Mouse (Mus musculus) heart, embryonic 10.5 days (tissue): ENCODE data around the gene Pde4d. TPM values are rescaled to one million over a fixed set of nuclear protein-coding genes. Genes with fewer than 3 reads are reported as not detected.

Source experiments
- DNase-seq: peaks from one replicate; pipeline ENCODE4 v3.0.0-alpha.2; 2017; ENCODE audit warnings: low spot score
- H3K27ac ChIP-seq: fragments of 300-500 bp; sonication (generic); 2 replicates; pipeline ENCODE4 v1.5.1; 2016; ENCODE audit warnings: mild to moderate bottlenecking
- H3K27me3 ChIP-seq: fragments of 300-500 bp; sonication (generic); 2 replicates; pipeline ENCODE4 v1.6.1; 2016; ENCODE audit warnings: mild to moderate bottlenecking; ENCODE audit not compliant: poor library complexity, insufficient read depth, severe bottlenecking
- H3K36me3 ChIP-seq: fragments of 300-500 bp; sonication (generic); 2 replicates; pipeline ENCODE4 v1.6.1; 2016; ENCODE audit warnings: mild to moderate bottlenecking, moderate library complexity
- H3K4me1 ChIP-seq: fragments of 300-500 bp; sonication (generic); 2 replicates; pipeline ENCODE4 v1.6.1; 2016; ENCODE audit warnings: mild to moderate bottlenecking
- H3K4me3 ChIP-seq: fragments of 300-500 bp; sonication (generic); 2 replicates; pipeline ENCODE4 v1.5.1; 2016; ENCODE audit warnings: mild to moderate bottlenecking, moderate library complexity
- H3K9me3 ChIP-seq: fragments of 300-500 bp; sonication (generic); 2 replicates; pipeline ENCODE4 v1.6.1; 2016; ENCODE audit warnings: mild to moderate bottlenecking, moderate library complexity
- WGBS: fragments of 180-500 bp; shearing (Covaris S2); methylation state at CpG from one replicate; pipeline ENCODE4 v1.1.7; 2016; 5-methylcytosine and 5-hydroxymethylcytosine counted together
- polyA plus RNA-seq: library from polyadenylated mRNA; unstranded; fragments of >200 nt; fragmentation: Nextera tagmentation; extraction: Ambion mirVana; gene quantifications from 2 replicates; pipeline ENCODE4 v1.2.1, GENCODE M21; 2016

Gene Pde4d
- polyA plus RNA-seq, 1 experiment from 2014 or later = 24.9 TPM

DNA sequence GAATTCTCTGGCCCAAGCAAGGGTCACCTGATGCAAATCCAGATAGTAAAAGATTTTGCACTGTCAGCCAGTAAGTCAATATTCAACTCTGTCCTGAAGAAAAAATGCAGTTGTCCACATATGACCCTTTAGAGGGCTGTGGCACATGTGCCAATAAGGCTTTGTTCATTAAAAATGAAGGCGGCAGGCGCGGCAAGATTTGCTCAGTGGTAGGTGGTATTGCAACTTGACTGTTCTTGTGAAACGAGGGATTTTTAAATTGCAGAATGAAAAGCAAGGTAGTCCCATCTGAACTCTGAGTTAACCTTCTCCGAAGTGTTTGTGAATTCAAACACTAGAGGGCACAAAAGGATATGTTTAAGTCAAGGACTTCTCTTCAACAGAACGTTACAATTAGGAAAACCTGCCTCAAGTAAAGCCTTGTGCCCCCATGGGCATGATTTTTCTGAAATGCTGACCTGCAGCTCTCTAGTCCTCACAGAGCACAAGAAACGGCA is 1166.1 kb downstream of the Pde4d start:
- H3K27me3 ChIP-seq = no peaks in the 10 kb centered on the region
- no peaks in the 10 kb centered on the region for H3K36me3 ChIP-seq
- no peaks in the 10 kb centered on the region for H3K4me1 ChIP-seq
- H3K9me3 ChIP-seq = no peaks in the 10 kb centered on the region
- DNase-seq = no peak
- no peak overlapping the region for H3K4me3 ChIP-seq
- no peak overlapping the region for H3K27ac ChIP-seq
- 11% methylated on average over 7 of the region's 7 CpGs for WGBS

DNA sequence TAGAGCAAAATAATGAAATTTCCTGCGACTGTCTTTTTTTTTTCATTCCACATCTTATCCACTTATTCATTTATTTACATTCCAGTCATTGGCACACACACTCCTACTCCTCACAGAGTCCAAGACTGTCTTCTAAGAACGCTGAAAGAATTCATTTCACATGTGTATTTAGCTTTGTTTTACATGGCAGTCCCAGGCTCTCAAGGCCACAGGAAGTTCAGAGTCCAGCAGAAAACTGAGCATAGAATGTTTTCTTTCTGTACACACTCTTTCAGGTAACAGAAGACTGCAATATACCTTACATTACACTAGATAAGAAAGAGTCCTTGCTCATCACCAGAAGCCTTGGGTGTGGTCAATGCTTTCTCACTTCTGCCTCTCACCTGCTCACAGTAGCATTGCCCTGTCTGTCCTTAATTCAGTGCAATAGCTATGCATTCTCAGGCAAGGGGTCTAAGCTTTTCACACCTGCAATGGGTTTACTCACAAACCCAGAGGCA is 1169.5 kb downstream of the Pde4d start:
- DNase-seq = no peak
- Histone ChIP-seq H3K27me3 (no peaks in the 10 kb centered on the region), H3K9me3 (no peaks in the 10 kb centered on the region), H3K27ac (no peak overlapping the region), H3K4me1 (peaks cover 11% of the 10 kb centered on the region), H3K4me3 (no peak overlapping the region), H3K36me3 (no peaks in the 10 kb centered on the region)
- 65% methylated on average over 2 of the region's 2 CpGs for WGBS

DNA sequence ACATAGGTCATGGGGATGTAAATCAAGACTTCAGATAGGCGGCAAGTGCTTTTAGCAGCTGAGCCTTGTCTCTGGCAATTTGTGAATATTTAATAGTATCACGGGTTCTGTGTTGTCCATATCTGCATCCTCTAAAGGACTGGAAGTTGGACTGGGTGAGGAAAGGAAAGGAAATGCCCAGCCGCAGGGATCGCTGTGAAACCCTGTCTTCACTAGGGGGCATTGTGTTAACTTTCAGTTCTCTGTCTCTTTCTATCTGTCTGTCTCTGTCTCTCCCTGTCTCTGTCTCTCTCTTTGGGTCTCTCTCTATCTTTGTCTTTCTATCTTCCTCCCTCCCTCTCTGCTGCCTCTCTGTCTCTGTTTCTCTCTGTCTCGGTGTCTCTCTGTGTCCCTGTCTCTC is 1172.5 kb downstream of the Pde4d start:
- no peak for DNase-seq
- 51% methylated on average over 5 of the region's 5 CpGs for WGBS
- no peak overlapping the region for H3K4me3 ChIP-seq
- no peaks in the 10 kb centered on the region for H3K27me3 ChIP-seq
- H3K27ac ChIP-seq = peak overlapping the region; percentile 43
- peaks cover 28% of the 10 kb centered on the region for H3K4me1 ChIP-seq
- H3K36me3 ChIP-seq = no peaks in the 10 kb centered on the region
- H3K9me3 ChIP-seq = no peaks in the 10 kb centered on the region

DNA sequence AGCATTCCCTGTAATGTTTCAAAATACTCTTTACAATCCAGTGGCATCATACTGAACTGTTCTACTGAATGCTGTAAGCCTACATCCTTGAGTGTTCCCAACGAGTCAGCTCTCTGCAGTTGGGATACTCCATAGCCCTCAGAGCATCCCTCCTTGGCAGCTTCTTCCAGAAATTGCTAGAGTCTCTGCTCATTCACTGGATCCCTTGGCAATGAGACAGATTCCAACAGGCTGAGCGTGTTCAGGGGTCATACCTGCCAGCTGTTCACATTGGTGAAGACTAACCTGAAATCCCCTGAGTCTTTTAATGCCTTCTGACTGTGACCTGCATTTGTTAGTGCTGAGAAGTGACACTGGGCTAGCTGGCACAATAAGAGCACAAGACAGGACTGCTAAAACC is 1173.5 kb downstream of the Pde4d start:
- H3K27me3 ChIP-seq = no peaks in the 10 kb centered on the region
- DNase-seq = no peak
- H3K9me3 ChIP-seq = no peaks in the 10 kb centered on the region
- H3K36me3 ChIP-seq = no peaks in the 10 kb centered on the region
- H3K4me1 ChIP-seq = peaks cover 29% of the 10 kb centered on the region
- no peak overlapping the region for H3K27ac ChIP-seq
- H3K4me3 ChIP-seq = no peak overlapping the region
- WGBS = 70% methylated on average over 2 of the region's 2 CpGs

DNA sequence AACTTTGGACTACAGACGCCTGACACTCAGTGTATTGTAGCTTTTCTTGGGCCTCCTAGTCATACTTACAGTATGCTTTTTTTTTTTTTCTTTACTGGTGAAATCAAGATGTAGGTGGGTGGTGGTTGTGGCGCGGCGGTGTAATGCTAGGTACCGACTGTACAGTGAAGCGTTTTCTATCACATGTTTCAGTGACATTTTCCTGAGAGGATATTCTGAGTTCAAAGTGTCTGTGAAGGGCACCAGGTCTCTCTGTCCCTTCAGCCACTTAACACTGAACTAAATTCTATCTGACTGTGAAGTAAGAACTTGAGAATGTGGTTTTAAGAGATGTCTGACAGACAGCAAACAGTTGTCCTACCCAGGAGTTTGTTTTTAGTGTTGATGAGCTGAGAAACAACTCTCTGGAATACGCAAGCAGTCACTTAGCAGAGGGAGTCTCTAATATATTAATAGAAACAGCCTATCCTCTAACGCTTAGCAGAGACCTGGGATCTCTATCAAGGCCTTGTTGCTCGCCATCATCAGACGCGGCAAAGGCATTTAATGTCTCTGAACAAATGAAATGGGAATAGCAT is 1175.1 kb downstream of the Pde4d start:
- Histone ChIP-seq H3K36me3 (no peaks in the 10 kb centered on the region), H3K4me3 (no peak overlapping the region), H3K27me3 (no peaks in the 10 kb centered on the region), H3K9me3 (no peaks in the 10 kb centered on the region), H3K4me1 (peaks cover 29% of the 10 kb centered on the region), H3K27ac (peak overlapping the region; percentile 63; the same call in 1 of the 2 replicates)
- 53% methylated on average over 11 of the region's 11 CpGs for WGBS
- no peak for DNase-seq

DNA sequence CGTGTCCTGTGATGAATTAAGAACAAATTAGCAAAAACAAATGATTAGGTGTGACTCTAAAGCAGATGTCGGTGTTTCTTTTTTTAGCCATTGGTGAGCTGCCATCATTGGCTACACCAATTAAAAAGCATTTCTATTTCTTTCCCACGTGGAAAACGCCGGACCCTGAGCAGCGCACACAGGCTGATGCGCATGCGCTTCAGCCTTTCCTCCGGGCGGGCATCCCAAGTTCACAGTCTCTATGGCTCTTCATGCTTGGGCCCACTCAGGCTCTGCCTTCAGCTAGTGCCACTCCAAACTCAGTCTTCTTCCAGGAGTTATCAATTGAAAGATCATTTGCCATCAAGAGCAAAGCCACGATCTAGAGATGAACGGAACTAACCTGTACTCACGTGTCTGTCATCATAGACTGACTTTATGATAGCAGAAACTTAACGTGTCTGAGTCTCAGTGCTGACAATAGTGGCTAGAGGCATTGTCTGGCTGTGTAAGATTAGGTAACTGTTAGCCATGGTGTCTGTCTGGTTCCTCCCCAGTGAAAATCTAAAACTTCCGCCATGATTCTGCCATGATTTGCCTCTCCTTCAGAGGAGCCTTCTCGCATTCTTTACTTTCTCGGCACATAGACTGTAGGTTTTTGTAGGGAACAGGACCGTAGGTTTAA is 1175.8 kb downstream of the Pde4d start:
- no peak for DNase-seq
- Histone ChIP-seq H3K27me3 (no peaks in the 10 kb centered on the region), H3K4me1 (peaks cover 29% of the 10 kb centered on the region), H3K36me3 (no peaks in the 10 kb centered on the region), H3K9me3 (no peaks in the 10 kb centered on the region), H3K27ac (peak overlapping the region; percentile 63; the same call in 1 of the 2 replicates), H3K4me3 (no peak overlapping the region)
- WGBS = 87% methylated on average over 18 of the region's 18 CpGs

DNA sequence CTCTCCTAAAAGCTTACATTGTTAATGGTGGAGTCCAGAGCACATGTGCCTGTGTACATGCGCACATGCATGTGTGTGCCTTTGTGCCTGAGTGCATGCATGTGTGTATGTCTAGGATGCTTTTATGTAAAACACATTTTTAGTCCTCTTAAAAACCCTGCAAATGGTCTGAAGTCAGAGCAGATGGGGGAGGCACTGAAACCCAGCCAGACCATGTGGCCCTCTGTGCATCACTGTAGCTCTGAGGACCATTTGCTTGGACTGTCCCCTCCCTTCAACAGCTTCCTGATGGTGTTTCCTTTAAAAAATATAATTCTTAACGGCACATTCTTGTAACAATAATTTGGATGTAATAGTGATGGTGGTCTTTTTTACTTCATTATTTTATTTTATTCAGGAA is 1177.5 kb downstream of the Pde4d start:
- no peaks in the 10 kb centered on the region for H3K27me3 ChIP-seq
- peaks cover 44% of the 10 kb centered on the region for H3K4me1 ChIP-seq
- DNase-seq = no peak
- H3K36me3 ChIP-seq = no peaks in the 10 kb centered on the region
- no peak overlapping the region for H3K27ac ChIP-seq
- no peak overlapping the region for H3K4me3 ChIP-seq
- H3K9me3 ChIP-seq = no peaks in the 10 kb centered on the region
- WGBS = 78% methylated on average over 2 of the region's 2 CpGs

DNA sequence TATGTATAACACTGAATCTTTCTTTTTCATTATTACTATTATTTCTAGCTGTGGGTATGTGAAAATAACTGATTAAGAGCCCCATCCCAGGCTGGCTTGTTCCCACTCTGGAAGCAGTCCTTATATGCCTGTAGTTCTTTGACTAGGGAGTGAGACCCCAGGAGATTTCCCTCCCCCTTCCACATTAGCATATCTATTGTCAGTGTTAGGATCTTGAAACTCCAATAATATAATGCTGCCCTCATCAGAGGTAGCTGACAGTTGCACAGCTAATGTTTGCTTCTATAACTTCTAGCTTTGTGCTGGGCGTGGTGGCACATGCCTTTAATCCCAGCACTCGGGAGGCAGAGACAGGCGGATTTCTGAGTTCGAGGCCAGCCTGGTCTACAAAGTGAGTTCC is 1178.9 kb downstream of the Pde4d start:
- 87% methylated on average over 4 of the region's 4 CpGs for WGBS
- no peak overlapping the region for H3K27ac ChIP-seq
- H3K27me3 ChIP-seq = no peaks in the 10 kb centered on the region
- no peaks in the 10 kb centered on the region for H3K9me3 ChIP-seq
- DNase-seq = no peak
- H3K4me1 ChIP-seq = peaks cover 48% of the 10 kb centered on the region
- H3K36me3 ChIP-seq = no peaks in the 10 kb centered on the region
- H3K4me3 ChIP-seq = no peak overlapping the region

DNA sequence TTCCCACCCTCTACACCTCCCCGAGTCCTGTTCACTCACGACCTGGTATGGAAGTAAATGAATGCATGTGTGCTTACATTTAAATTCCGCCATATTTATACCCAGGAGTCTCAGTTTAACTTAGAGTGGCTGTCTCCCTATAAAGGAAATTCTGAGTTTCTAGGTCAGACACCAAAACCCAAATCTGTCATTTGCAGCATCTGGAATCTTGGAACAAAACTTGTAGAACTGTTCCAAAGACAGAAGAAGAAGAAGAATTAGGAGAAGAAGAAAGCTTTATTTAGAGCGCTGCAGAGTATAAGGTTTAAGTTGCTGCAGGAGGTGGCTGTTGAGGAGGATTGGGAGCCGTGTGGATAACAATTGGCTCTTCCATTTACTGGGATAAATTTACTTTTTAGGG is 1179.5 kb downstream of the Pde4d start:
- 91% methylated on average over 5 of the region's 5 CpGs for WGBS
- Histone ChIP-seq H3K27me3 (no peaks in the 10 kb centered on the region), H3K36me3 (no peaks in the 10 kb centered on the region), H3K27ac (no peak overlapping the region), H3K4me3 (no peak overlapping the region), H3K9me3 (no peaks in the 10 kb centered on the region), H3K4me1 (peaks cover 48% of the 10 kb centered on the region)
- no peak for DNase-seq

DNA sequence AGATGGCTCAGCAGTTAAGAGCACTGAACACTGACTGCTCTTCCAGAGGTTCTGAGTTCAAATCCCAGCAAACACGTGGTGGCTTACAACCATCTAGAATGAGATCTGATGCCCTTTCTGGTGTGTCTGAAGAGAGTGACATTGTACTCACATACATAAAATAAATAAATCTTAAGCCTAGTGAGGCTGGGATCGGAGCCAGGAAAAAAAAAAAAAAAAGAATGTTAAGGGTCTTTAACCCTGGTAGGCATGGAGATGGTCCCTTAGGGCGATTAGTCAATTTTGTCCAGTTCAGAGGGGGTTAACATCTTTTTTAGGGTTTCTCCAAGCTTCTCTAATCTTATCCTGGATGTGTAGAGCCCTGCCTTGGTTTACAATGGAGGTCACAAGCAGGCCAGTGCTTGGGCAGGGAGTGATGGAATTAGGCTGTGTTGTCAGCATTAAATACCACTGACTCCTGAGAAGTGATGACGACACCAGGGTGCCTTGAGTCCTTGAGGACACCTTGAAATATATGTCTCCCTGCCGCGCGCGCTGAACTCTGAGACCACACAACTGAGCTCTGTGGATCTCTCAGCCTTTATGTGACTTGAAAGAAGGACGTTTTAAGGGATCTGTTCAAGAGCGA is 1181.8 kb downstream of the Pde4d start:
- Histone ChIP-seq H3K27ac (peak overlapping the region; percentile 83), H3K4me3 (peak overlapping the region; percentile 52), H3K4me1 (peaks cover 44% of the 10 kb centered on the region), H3K27me3 (no peaks in the 10 kb centered on the region), H3K36me3 (no peaks in the 10 kb centered on the region), H3K9me3 (no peaks in the 10 kb centered on the region)
- DNase-seq = no peak
- 25% methylated on average over 10 of the region's 10 CpGs for WGBS

DNA sequence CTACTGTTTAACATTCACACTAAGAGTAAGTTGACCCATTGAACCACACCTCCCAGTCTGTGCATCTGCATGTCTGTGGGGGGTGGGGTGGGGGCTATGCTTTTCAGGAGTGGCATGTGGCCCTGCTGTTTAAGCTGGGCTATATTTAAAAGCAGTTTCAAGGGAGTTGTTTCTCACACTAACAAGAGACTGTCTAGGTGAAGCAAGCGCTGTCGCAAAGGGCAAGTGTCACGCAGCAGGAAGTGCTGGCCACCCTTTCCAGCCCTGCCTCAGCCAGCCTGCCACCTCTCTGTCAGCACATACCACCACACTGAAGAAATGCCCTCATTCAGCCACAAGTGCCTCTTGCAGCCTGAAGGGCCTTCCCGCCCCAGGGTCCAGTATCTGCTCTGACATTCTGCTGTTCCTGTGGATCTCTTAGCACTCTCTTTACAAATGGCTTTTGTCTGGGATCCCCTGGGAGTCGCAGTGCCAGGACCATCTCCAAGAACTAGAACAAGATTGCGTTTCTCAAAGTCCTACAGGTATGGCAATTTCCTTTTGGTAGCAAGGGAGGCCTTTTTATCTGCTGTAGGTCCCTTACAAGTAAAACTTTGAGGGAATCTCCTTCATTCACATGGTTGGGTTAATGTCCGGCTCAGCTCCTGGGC is 1182.8 kb downstream of the Pde4d start:
- Histone ChIP-seq H3K4me1 (peaks cover 42% of the 10 kb centered on the region), H3K27ac (peak overlapping the region; percentile 83), H3K27me3 (no peaks in the 10 kb centered on the region), H3K9me3 (no peaks in the 10 kb centered on the region), H3K36me3 (no peaks in the 10 kb centered on the region), H3K4me3 (peak overlapping the region; percentile 52)
- under 1% methylated on average over 7 of the region's 7 CpGs for WGBS
- peak; percentile 94 for DNase-seq

DNA sequence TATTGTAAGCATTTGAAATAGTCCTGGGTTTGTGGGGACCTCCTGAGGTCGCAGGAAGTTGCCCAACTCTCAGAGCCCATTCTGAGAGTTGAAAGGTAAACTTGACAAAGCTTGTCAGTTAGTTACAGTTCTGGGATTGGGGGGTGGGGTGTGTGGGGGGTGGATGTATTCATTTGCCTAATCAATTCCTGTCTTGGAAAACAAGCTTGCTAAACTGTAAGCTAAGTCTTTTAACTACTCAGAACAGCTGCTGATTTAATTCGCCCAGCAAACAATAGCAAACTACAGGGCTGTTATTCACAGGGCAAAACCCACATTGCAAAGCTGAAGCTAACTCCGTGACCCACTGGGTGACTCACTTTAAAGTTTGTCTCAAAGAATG is 1183.3 kb downstream of the Pde4d start:
- Histone ChIP-seq H3K9me3 (no peaks in the 10 kb centered on the region), H3K27me3 (no peaks in the 10 kb centered on the region), H3K4me1 (peaks cover 45% of the 10 kb centered on the region), H3K4me3 (peak overlapping the region; percentile 52), H3K27ac (peak overlapping the region; percentile 83), H3K36me3 (no peaks in the 10 kb centered on the region)
- 14% methylated on average over 3 of the region's 3 CpGs for WGBS
- DNase-seq = no peak
